Mouse (Mus musculus) forebrain, embryonic 11.5 days (tissue): ENCODE data around the gene Zfp423. TPM values are rescaled to one million over a fixed set of nuclear protein-coding genes. Genes with fewer than 3 reads are reported as not detected.

ENCODE experiments used
- ATAC-seq: fragments of 200-750 bp; cut with Nextera tagmentation; replicated peaks from 2 replicates; pipeline ENCODE4 v1.8.0; 2017; ENCODE audit warnings: moderate TSS enrichment; ENCODE audit not compliant: low FRiP score
- DNase-seq: peaks from one replicate; pipeline ENCODE4 v3.0.0-alpha.2; 2017; ENCODE audit warnings: low spot score
- H3K27ac ChIP-seq: fragments of 300-500 bp; sonication (generic); 2 replicates; pipeline ENCODE4 v1.5.1; 2014; ENCODE audit warnings: low read depth, low read length
- H3K27me3 ChIP-seq: fragments of 300-500 bp; sonication (generic); 2 replicates; pipeline ENCODE4 v1.6.1; 2014; ENCODE audit warnings: mild to moderate bottlenecking, low read length, mixed read lengths; ENCODE audit not compliant: control insufficient read depth, insufficient read depth
- H3K36me3 ChIP-seq: fragments of 300-500 bp; sonication (generic); 2 replicates; pipeline ENCODE4 v1.6.1; 2014; ENCODE audit warnings: mild to moderate bottlenecking, low read length, moderate library complexity, mixed read lengths; ENCODE audit not compliant: control insufficient read depth, insufficient read depth
- H3K4me1 ChIP-seq: fragments of 300-500 bp; sonication (generic); replicated peaks from 2 replicates; pipeline ENCODE4 v1.6.1; 2014; ENCODE audit warnings: low read length, mixed read lengths; ENCODE audit not compliant: control insufficient read depth, insufficient read depth
- H3K4me2 ChIP-seq: fragments of 300-500 bp; sonication (generic); 2 replicates; pipeline ENCODE4 v1.6.1; 2014; ENCODE audit warnings: low read depth, mild to moderate bottlenecking, low read length, moderate library complexity, mixed read lengths; ENCODE audit not compliant: severe bottlenecking
- H3K4me3 ChIP-seq: fragments of 300-500 bp; sonication (generic); 2 replicates; pipeline ENCODE4 v1.5.1; 2014; ENCODE audit warnings: low read depth, low read length
- H3K9ac ChIP-seq: fragments of 300-500 bp; sonication (generic); 2 replicates; pipeline ENCODE4 v1.6.1; 2014; ENCODE audit warnings: low read length
- H3K9me3 ChIP-seq: fragments of 300-500 bp; sonication (generic); 2 replicates; pipeline ENCODE4 v1.6.1; 2016; ENCODE audit warnings: low read length, mixed read lengths; ENCODE audit not compliant: control insufficient read depth
- WGBS: fragments of 180-500 bp; shearing (Covaris S2); extraction: QIAGEN DNeasy Blood & Tissue Kit; methylation state at CpG from one replicate; pipeline ENCODE4 v1.1.7; 2014; 5-methylcytosine and 5-hydroxymethylcytosine counted together
- polyA plus RNA-seq: library from polyadenylated mRNA; unstranded; fragments of >200 nt; fragmentation: Nextera tagmentation; extraction: Ambion mirVana; gene quantifications from 2 replicates; pipeline ENCODE4 v1.2.1, GENCODE M21; 2014

The Zfp423 gene
- polyA plus RNA-seq, 1 experiment from 2014 or later: 44.8 TPM

GRCm38 (mm10) chr8:87629656-87630055 is 329.7 kb downstream of the Zfp423 start:
- Histone ChIP-seq H3K9me3 (no peaks in the 10 kb centered on the region), H3K9ac (no peak overlapping the region), H3K4me3 (no peak overlapping the region), H3K36me3 (no peaks in the 10 kb centered on the region), H3K27me3 (no peaks in the 10 kb centered on the region), H3K27ac (no peak overlapping the region), H3K4me2 (no peak overlapping the region), H3K4me1 (0 out of 2 replicates have a peak, but pooled peaks cover 2% of the 10 kb centered on the region)
- ATAC-seq (no peak), DNase-seq (no peak)
- 32% methylated on average over 6 of the region's 6 CpGs for WGBS

- no peak for DNase-seq
- whole genome bisulfite sequencing: 90% methylated on average over 12 of the region's 12 CpGs
- Histone ChIP-seq H3K4me1 (no peaks in the 10 kb centered on the region), H3K27me3 (no peaks in the 10 kb centered on the region), H3K27ac (no peak overlapping the region), H3K9me3 (no peaks in the 10 kb centered on the region), H3K36me3 (no peaks in the 10 kb centered on the region), H3K9ac (no peak overlapping the region), H3K4me2 (no peak overlapping the region), H3K4me3 (no peak overlapping the region)
- ATAC-seq: no peak
These were observed 338.2 kb downstream of the Zfp423 start for GRCm38 (mm10) chr8:87621181-87621580.

- H3K4me2 ChIP-seq: no peak overlapping the region
- ATAC-seq (no peak), DNase-seq (no peak)
- H3K36me3 ChIP-seq: no peaks in the 10 kb centered on the region
- WGBS: 80% methylated on average over 6 of the region's 6 CpGs
- H3K4me3 ChIP-seq: no peak overlapping the region
- H3K9me3 ChIP-seq: no peaks in the 10 kb centered on the region
- no peaks in the 10 kb centered on the region for H3K4me1 ChIP-seq
- H3K27ac ChIP-seq: no peak overlapping the region
- H3K27me3 ChIP-seq: no peaks in the 10 kb centered on the region
- H3K9ac ChIP-seq: no peak overlapping the region
These were observed 339.2 kb downstream of the Zfp423 start for GRCm38 (mm10) chr8:87620225-87620624.

- H3K27ac ChIP-seq: no peak overlapping the region
- DNase-seq: no peak
- no peaks in the 10 kb centered on the region for H3K36me3 ChIP-seq
- H3K9ac ChIP-seq: no peak overlapping the region
- H3K4me2 ChIP-seq: no peak overlapping the region
- no peaks in the 10 kb centered on the region for H3K27me3 ChIP-seq
- H3K4me1 ChIP-seq: no peaks in the 10 kb centered on the region
- no peak overlapping the region for H3K4me3 ChIP-seq
- 81% methylated on average over 2 of the region's 2 CpGs for WGBS
- no peak for ATAC-seq
- no peaks in the 10 kb centered on the region for H3K9me3 ChIP-seq
These were observed 339.9 kb downstream of the Zfp423 start for GRCm38 (mm10) chr8:87619529-87619928.

GRCm38 (mm10) chr8:87619118-87619517 is 340.3 kb downstream of the Zfp423 start:
- Histone ChIP-seq H3K27ac (no peak overlapping the region), H3K9ac (no peak overlapping the region), H3K36me3 (no peaks in the 10 kb centered on the region), H3K27me3 (no peaks in the 10 kb centered on the region), H3K4me1 (no peaks in the 10 kb centered on the region), H3K9me3 (no peaks in the 10 kb centered on the region), H3K4me3 (no peak overlapping the region), H3K4me2 (no peak overlapping the region)
- no peak for ATAC-seq
- no peak for DNase-seq
- 64% methylated on average over 7 of the region's 7 CpGs for WGBS

- Histone ChIP-seq H3K4me2 (no peak overlapping the region), H3K36me3 (no peaks in the 10 kb centered on the region), H3K4me3 (no peak overlapping the region), H3K9me3 (no peaks in the 10 kb centered on the region), H3K4me1 (no peaks in the 10 kb centered on the region), H3K27me3 (no peaks in the 10 kb centered on the region), H3K27ac (no peak overlapping the region), H3K9ac (no peak overlapping the region)
- 86% methylated on average over 1 of the region's 1 CpGs for WGBS
- no peak for ATAC-seq
- DNase-seq: no peak
These were observed 345.7 kb downstream of the Zfp423 start for GRCm38 (mm10) chr8:87613701-87614100.

Other genes starting within 250 kb of the Zfp423 start
- 34.9 and 39.1 TPM in 2 replicates for gene Cnep1r1, start 159.2 kb upstream of the Zfp423 start, polyA plus RNA-seq
- gene Heatr3, start 178.3 kb upstream of the Zfp423 start, polyA plus RNA-seq: 50.8 and 53.2 TPM in 2 replicates
- 12.1 and 12.5 TPM in 2 replicates for gene Tent4b, start 239.6 kb upstream of the Zfp423 start, polyA plus RNA-seq